9 mouse cellular contexts compared by ENCODE assay signal in genomic region chr9:63031011-63031782, GRCm38 (mm10). TPM values are rescaled to one million over a fixed set of nuclear protein-coding genes. Genes with fewer than 3 reads are reported as not detected.
A peak's percentile ranks its signal among the peaks of the same experiment; 100 is the strongest.
DNase-seq lines count a peak whose midpoint lies in the region; ATAC-seq lines count a peak whose summit lies in the region.
"Had no signal": no experiment of that assay in that cellular context is flagged by ENCODE, and none has a peak within 500 bp of the region (broad histone marks: within the 10 kb centered on the region; RNA-seq: fewer than 3 reads in every experiment).

No protein-coding gene starts in this region.

- no peaks in the 10 kb centered on the region for H3K9me3 ChIP-seq in embryonic facial prominence, embryonic 13.5 days
- no peaks in the 10 kb centered on the region for H3K9me3 ChIP-seq in embryonic facial prominence, embryonic 10.5 days
- no peaks in the 10 kb centered on the region for H3K9me3 ChIP-seq in forebrain, embryonic 15.5 days

- H3K36me3 ChIP-seq in embryonic facial prominence, embryonic 13.5 days = no peaks in the 10 kb centered on the region
- no peaks in the 10 kb centered on the region for H3K36me3 ChIP-seq in embryonic facial prominence, embryonic 10.5 days (replicated peaks)
- H3K36me3 ChIP-seq in macrophage (ENCODE audit: inconsistent target) = no peaks in the 10 kb centered on the region
- H3K36me3 ChIP-seq in forebrain, embryonic 15.5 days = no peaks in the 10 kb centered on the region

- 0 out of 2 replicates have a peak overlapping the region, but pooled peaks have one; percentile 4 for H3K9ac ChIP-seq in embryonic facial prominence, embryonic 13.5 days
- H3K9ac ChIP-seq in forebrain, embryonic 15.5 days (replicated peaks) = no peak overlapping the region
- H3K9ac ChIP-seq: liver, embryonic 14.5 days had no signal

- 0 out of 2 replicates have a peak overlapping the region, but pooled peaks have one; percentile 1 for H3K4me2 ChIP-seq in embryonic facial prominence, embryonic 13.5 days
- no peak overlapping the region for H3K4me2 ChIP-seq in forebrain, embryonic 15.5 days (replicated peaks)

- no peak overlapping the region for H3K27ac ChIP-seq in embryonic facial prominence, embryonic 13.5 days
- H3K27ac ChIP-seq in embryonic facial prominence, embryonic 10.5 days (replicated peaks) = no peak overlapping the region
- H3K27ac ChIP-seq in macrophage = peak overlapping the region; percentile 77
- H3K27ac ChIP-seq in forebrain, embryonic 15.5 days (replicated peaks) = no peak overlapping the region
- H3K27ac ChIP-seq: liver, embryonic 14.5 days had no signal

- WGBS in embryonic facial prominence, embryonic 13.5 days = 50% methylated on average over 13 of the region's 13 CpGs
- 71% methylated on average over 13 of the region's 13 CpGs for WGBS in embryonic facial prominence, embryonic 10.5 days
- 3% methylated on average over 13 of the region's 13 CpGs for WGBS in macrophage (ENCODE audit: missing documents)
- 62% methylated on average over 13 of the region's 13 CpGs for WGBS in forebrain, embryonic 15.5 days

- no peaks in the 10 kb centered on the region for H3K79me2 ChIP-seq in macrophage (ENCODE audit: inconsistent target)

- peaks cover 8% of the 10 kb centered on the region for H3K4me1 ChIP-seq in embryonic facial prominence, embryonic 13.5 days
- H3K4me1 ChIP-seq in embryonic facial prominence, embryonic 10.5 days = 0 out of 2 replicates have a peak, but pooled peaks cover 2% of the 10 kb centered on the region
- H3K4me1 ChIP-seq in forebrain, embryonic 15.5 days = no peaks in the 10 kb centered on the region

- H3K27me3 ChIP-seq in embryonic facial prominence, embryonic 13.5 days = no peaks in the 10 kb centered on the region
- no peaks in the 10 kb centered on the region for H3K27me3 ChIP-seq in embryonic facial prominence, embryonic 10.5 days (replicated peaks; ENCODE audit: low read depth, poor library complexity, severe bottlenecking)
- no peaks in the 10 kb centered on the region for H3K27me3 ChIP-seq in forebrain, embryonic 15.5 days

- 0 out of 2 replicates have a peak, but pooled peaks have one; percentile 37 for ATAC-seq in embryonic facial prominence, embryonic 13.5 days (ENCODE audit: insufficient number of reproducible peaks, insufficient read depth, low FRiP score, low TSS enrichment, low read depth)
- no peak for ATAC-seq in forebrain, embryonic 15.5 days (replicated peaks)

- DNase-seq in embryonic facial prominence, embryonic 10.5 days (ENCODE audit: low spot score) = no peak
- peak; percentile 81 for DNase-seq in adrenal gland, postnatal 10 days
- DNase-seq in gastrocnemius, adult 18-20 months (ENCODE audit: low spot score) = peak; percentile 91
- peak; percentile 51 for DNase-seq in kidney, postnatal 14 days
- DNase-seq in urinary bladder, adult 18-20 months (ENCODE audit: low spot score in 2 of 2) = peak; percentile 18 to 74

- H3K4me3 ChIP-seq in embryonic facial prominence, embryonic 13.5 days = no peak overlapping the region
- no peak overlapping the region for H3K4me3 ChIP-seq in embryonic facial prominence, embryonic 10.5 days
- H3K4me3 ChIP-seq in macrophage (ENCODE audit: inconsistent target) = peak overlapping the region; percentile 8; the same call in 1 of the 2 replicates
- H3K4me3 ChIP-seq in forebrain, embryonic 15.5 days = no peak overlapping the region

RNA-seq across cellular contexts. Expression of gene Pias1, which starts 43.5 kb away (rescaled TPM):
- 56.5 and 59.2 TPM in 2 replicates for polyA plus RNA-seq in embryonic facial prominence, embryonic 13.5 days (2015; fragmentation: Nextera tagmentation; extraction: Ambion mirVana)
- polyA plus RNA-seq in embryonic facial prominence, embryonic 10.5 days (2016; fragmentation: Nextera tagmentation; extraction: Ambion mirVana) = 50.4 and 52.1 TPM in 2 replicates
- total RNA-seq in adrenal gland, postnatal 10 days (2021) = 10 to 100 TPM; 27.9 to 32.8 TPM
- 10 to 100 TPM; 19.6 to 21.3 TPM for total RNA-seq in gastrocnemius, adult 18-20 months (2021)
- 100 to 1,000 TPM in 8 of 26 experiments, 10 to 100 TPM in 18; 52.0 to 113 (median 89.9) TPM for total RNA-seq in macrophage (2018; cell fraction: chromatin; rRNA removed)
- total RNA-seq in macrophage (2018; cell fraction: cytosol; rRNA removed) = 10 to 100 TPM; 18.8 to 31.6 (median 26.4) TPM
- 100 to 1,000 TPM in 3 of 26 experiments, 10 to 100 TPM in 23; 48.7 to 121 (median 67.8) TPM for total RNA-seq in macrophage (2018; cell fraction: nucleus; rRNA removed)
- polyA plus RNA-seq in macrophage (2018) = 22.1 to 40.5 TPM (median 30.9 TPM) in 3 replicates
- 58.7 and 65.3 TPM in 2 replicates for polyA plus RNA-seq in forebrain, embryonic 15.5 days (2015; fragmentation: Nextera tagmentation; extraction: Ambion mirVana)
